Mouse (Mus musculus): ENCODE data around the gene Ank3. TPM values are rescaled to one million over a fixed set of nuclear protein-coding genes. Genes with fewer than 3 reads are reported as not detected.

The Ank3 gene
- total and polyA plus RNA-seq, 2 experiments from 2014 or later = 23.4 to 64.7 TPM

DNA sequence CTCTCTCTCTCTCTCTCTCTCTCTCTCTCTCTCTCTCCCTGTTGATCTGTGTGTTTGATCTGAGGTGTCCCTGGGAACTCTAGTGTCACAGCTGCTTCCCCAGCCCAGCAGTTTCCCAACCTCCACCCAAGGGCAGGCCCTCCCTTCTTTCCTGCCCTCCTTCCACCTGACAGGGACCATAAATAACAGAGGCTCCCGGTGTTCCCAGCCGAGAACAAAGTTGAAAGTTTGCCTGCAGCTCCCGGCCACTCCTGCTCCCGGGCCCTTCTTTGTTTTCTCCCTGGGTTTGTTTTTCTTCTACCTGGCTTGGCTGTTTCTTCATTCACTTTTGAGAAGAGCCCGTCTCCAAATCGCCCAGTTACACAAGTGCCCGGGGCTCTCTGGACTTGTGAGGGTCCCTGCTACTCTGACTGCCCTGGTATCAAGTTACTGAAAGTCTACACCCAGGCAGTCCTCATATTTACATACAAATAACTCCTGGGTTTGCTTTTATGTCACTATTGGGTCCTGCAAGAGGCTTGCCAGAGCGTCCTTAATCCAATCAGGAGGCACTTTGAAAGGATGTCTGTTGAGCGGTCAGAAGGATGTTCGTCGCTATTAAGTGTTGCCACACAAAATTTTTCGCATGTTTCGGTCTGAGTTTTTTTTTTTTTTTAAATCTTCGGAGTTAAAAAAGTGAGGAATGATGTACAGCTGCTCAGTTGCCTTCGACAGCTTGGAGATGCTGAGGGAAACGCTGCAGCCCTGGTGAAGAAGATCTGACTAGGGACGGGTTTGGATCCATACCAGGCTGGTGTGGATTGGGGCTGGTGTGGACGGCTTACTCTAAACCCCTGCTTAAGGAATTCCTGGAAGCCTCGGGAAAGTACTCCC is 526.9 kb downstream of the Ank3 start:
- TF ChIP-seq CTCF (IDR thresholded peaks at IDR 0.05; ENCODE audit: low read depth) (no peak), EP300 (IDR thresholded peaks at IDR 0.05; ENCODE audit: low read depth) (no peak)
- Histone ChIP-seq H3K27ac (ENCODE audit: low read depth) (peak overlapping the region; percentile 84), H3K4me2 (ENCODE audit: low read depth, low read length) (peak overlapping the region; percentile 70), H3K9ac (replicated peaks; ENCODE audit: low read depth, low read length) (peak overlapping the region; percentile 41), H3K9me3 (replicated peaks; ENCODE audit: control insufficient read depth, low read length) (no peaks in the 10 kb centered on the region), H3K27me3 (ENCODE audit: control insufficient read depth, insufficient read depth, low read length) (no peaks in the 10 kb centered on the region), H3K36me3 (replicated peaks; ENCODE audit: control insufficient read depth, insufficient read depth, low read length) (0 out of 2 replicates have a peak, but pooled peaks cover 4% of the 10 kb centered on the region), H3K4me1 (ENCODE audit: control insufficient read depth, insufficient read depth) (peaks cover 26% of the 10 kb centered on the region), H3K4me3 (ENCODE audit: low read depth, low read length) (peak overlapping the region; percentile 38)
- 1% methylated on average over 19 of the region's 19 CpGs for WGBS
- DNase-seq (ENCODE audit: low spot score) = peak; percentile 75
- peak; percentile 89 for ATAC-seq (ENCODE audit: insufficient read depth, low read depth)

DNA sequence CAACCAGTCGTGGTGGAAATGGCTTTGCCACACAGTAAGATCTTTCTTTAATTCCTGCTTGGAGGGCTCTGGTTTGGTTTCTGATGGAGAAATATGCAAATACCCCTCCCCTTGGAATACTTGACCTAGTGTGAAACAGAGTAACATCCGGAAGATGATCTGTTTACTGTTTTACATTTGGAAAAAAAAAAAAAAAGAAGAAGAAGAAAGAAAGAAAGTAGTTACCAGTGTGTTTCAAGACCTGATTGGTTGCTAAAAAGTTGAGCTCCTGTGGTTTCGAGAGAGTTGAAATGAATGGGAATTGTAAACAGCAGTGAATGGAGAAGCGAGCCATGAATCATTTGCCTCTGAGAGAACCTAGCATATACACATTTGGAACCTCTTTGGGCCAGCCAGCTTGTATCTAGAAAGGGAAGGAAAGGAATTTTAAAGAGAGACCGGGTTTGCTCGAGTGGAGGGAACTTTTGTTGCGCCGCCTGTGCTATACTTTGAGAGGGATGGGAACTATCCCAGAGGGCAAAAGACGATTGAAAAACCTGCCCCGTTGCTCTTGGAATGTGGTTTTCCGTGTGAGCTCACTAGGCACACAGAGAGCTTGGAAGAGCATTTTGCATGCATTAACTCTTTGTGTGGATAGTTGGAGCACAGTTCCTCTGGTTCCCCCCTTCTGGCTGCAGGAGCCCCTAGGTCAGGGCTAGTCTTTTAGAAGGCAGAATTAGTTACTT is 527.7 kb downstream of the Ank3 start:
- TF ChIP-seq EP300 (IDR thresholded peaks at IDR 0.05; ENCODE audit: low read depth) (no peak), CTCF (IDR thresholded peaks at IDR 0.05; ENCODE audit: low read depth) (no peak)
- peak overlapping the region; percentile 38 for H3K4me3 ChIP-seq (ENCODE audit: low read depth, low read length)
- no peaks in the 10 kb centered on the region for H3K27me3 ChIP-seq (ENCODE audit: control insufficient read depth, insufficient read depth, low read length)
- ATAC-seq (ENCODE audit: insufficient read depth, low read depth) (no peak), DNase-seq (ENCODE audit: low spot score) (no peak)
- peak overlapping the region; percentile 84 for H3K27ac ChIP-seq (ENCODE audit: low read depth)
- H3K4me1 ChIP-seq (ENCODE audit: control insufficient read depth, insufficient read depth) = peaks cover 26% of the 10 kb centered on the region
- peak overlapping the region; percentile 42; the same call in 1 of the 2 replicates for H3K9ac ChIP-seq (replicated peaks; ENCODE audit: low read depth, low read length)
- H3K4me2 ChIP-seq (ENCODE audit: low read depth, low read length) = peak overlapping the region; percentile 70
- H3K36me3 ChIP-seq (replicated peaks; ENCODE audit: control insufficient read depth, insufficient read depth, low read length) = 0 out of 2 replicates have a peak, but pooled peaks cover 10% of the 10 kb centered on the region
- WGBS = 10% methylated on average over 11 of the region's 11 CpGs
- H3K9me3 ChIP-seq (replicated peaks; ENCODE audit: control insufficient read depth, low read length) = no peaks in the 10 kb centered on the region

DNA sequence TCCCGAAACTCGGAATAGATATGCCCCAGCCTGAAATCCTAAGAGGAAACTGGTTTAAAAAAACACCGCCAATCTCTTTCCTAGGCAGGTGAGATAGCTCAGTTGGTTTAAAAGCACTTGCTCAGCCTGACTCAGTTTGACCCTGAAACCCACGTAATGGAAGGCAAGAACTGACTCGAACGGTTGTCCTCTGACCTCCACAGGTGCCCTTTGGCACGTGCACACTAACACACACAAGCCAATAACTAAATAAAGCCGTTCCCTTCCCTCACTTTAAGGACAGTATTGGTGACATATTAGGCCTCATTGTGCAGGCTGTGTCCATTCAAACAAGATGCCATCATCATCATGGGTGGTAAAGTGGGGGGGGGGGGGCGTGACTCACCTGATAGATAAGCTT is 528.4 kb downstream of the Ank3 start:
- no peak for ATAC-seq (ENCODE audit: insufficient read depth, low read depth)
- H3K4me3 ChIP-seq (ENCODE audit: low read depth, low read length) = peak overlapping the region; percentile 38
- no peak for DNase-seq (ENCODE audit: low spot score)
- H3K9me3 ChIP-seq (replicated peaks; ENCODE audit: control insufficient read depth, low read length) = no peaks in the 10 kb centered on the region
- peak overlapping the region; percentile 70 for H3K4me2 ChIP-seq (ENCODE audit: low read depth, low read length)
- no peak overlapping the region for H3K27ac ChIP-seq (ENCODE audit: low read depth)
- 26% methylated on average over 8 of the region's 9 CpGs for WGBS
- H3K27me3 ChIP-seq (ENCODE audit: control insufficient read depth, insufficient read depth, low read length) = no peaks in the 10 kb centered on the region
- no peak for TF ChIP-seq EP300 (IDR thresholded peaks at IDR 0.05; ENCODE audit: low read depth)
- TF ChIP-seq CTCF (IDR thresholded peaks at IDR 0.05; ENCODE audit: low read depth) = no peak
- H3K4me1 ChIP-seq (ENCODE audit: control insufficient read depth, insufficient read depth) = peaks cover 26% of the 10 kb centered on the region
- 0 out of 2 replicates have a peak, but pooled peaks cover 11% of the 10 kb centered on the region for H3K36me3 ChIP-seq (replicated peaks; ENCODE audit: control insufficient read depth, insufficient read depth, low read length)
- H3K9ac ChIP-seq (replicated peaks; ENCODE audit: low read depth, low read length) = no peak overlapping the region

GRCm38 (mm10) chr10:69928358-69928757 is 529.8 kb downstream of the Ank3 start:
- no peak overlapping the region for H3K4me2 ChIP-seq (ENCODE audit: low read depth, low read length)
- WGBS = 78% methylated on average over 7 of the region's 7 CpGs
- ATAC-seq (ENCODE audit: insufficient read depth, low read depth) (no peak), DNase-seq (ENCODE audit: low spot score) (no peak)
- no peak overlapping the region for H3K4me3 ChIP-seq (ENCODE audit: low read depth, low read length)
- peaks cover 25% of the 10 kb centered on the region for H3K4me1 ChIP-seq (ENCODE audit: control insufficient read depth, insufficient read depth)
- no peak overlapping the region for H3K27ac ChIP-seq (ENCODE audit: low read depth)
- no peaks in the 10 kb centered on the region for H3K9me3 ChIP-seq (replicated peaks; ENCODE audit: control insufficient read depth, low read length)
- H3K36me3 ChIP-seq (replicated peaks; ENCODE audit: control insufficient read depth, insufficient read depth, low read length) = peaks cover 20% of the 10 kb centered on the region; the same call in 1 of the 2 replicates
- no peak overlapping the region for H3K9ac ChIP-seq (replicated peaks; ENCODE audit: low read depth, low read length)
- H3K27me3 ChIP-seq (ENCODE audit: control insufficient read depth, insufficient read depth, low read length) = no peaks in the 10 kb centered on the region
- no peak for TF ChIP-seq EP300 (IDR thresholded peaks at IDR 0.05; ENCODE audit: low read depth)
- no peak for TF ChIP-seq CTCF (IDR thresholded peaks at IDR 0.05; ENCODE audit: low read depth)

DNA sequence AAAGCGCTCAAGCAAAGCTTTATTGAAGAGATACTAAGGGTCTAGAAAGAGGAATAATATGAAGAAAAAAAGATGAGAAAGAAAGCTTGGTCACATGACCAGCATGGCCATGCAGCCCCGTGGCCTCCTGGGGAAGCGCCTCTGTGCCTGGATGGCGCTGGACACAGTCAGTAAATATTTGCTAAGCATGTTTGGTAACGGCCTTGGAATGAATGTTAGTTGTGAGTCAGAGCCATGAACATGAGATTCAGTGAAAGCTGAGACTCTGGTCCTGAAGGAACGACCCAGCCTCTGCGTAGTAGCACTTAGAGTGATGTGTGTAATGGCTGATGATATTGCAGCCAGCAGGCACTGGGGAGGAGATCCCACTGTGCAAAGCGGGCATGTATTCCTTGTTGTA is 531.9 kb downstream of the Ank3 start:
- WGBS = 92% methylated on average over 8 of the region's 8 CpGs
- H3K27ac ChIP-seq (ENCODE audit: low read depth) = no peak overlapping the region
- no peak overlapping the region for H3K4me2 ChIP-seq (ENCODE audit: low read depth, low read length)
- H3K27me3 ChIP-seq (ENCODE audit: control insufficient read depth, insufficient read depth, low read length) = no peaks in the 10 kb centered on the region
- ATAC-seq (ENCODE audit: insufficient read depth, low read depth) (no peak), DNase-seq (ENCODE audit: low spot score) (no peak)
- peaks cover 24% of the 10 kb centered on the region; the same call in 1 of the 2 replicates for H3K36me3 ChIP-seq (replicated peaks; ENCODE audit: control insufficient read depth, insufficient read depth, low read length)
- no peaks in the 10 kb centered on the region for H3K9me3 ChIP-seq (replicated peaks; ENCODE audit: control insufficient read depth, low read length)
- H3K4me3 ChIP-seq (ENCODE audit: low read depth, low read length) = no peak overlapping the region
- peaks cover 13% of the 10 kb centered on the region for H3K4me1 ChIP-seq (ENCODE audit: control insufficient read depth, insufficient read depth)
- H3K9ac ChIP-seq (replicated peaks; ENCODE audit: low read depth, low read length) = no peak overlapping the region
- TF ChIP-seq CTCF (IDR thresholded peaks at IDR 0.05; ENCODE audit: low read depth) (no peak), EP300 (IDR thresholded peaks at IDR 0.05; ENCODE audit: low read depth) (no peak)
